Mouse (Mus musculus) kidney, adult 2 months (tissue): Measurements from ENCODE around the gene S100pbp. TPM values are rescaled to one million over a fixed set of nuclear protein-coding genes. Genes with fewer than 3 reads are reported as not detected.

Source experiments
- DNase-seq: peaks from one replicate; pipeline ENCODE4 v3.0.0; 2021
- H3K27ac ChIP-seq: fragments of 200-500 bp; 2 replicates; pipeline ENCODE4 v1.5.1; 2012; ENCODE audit warnings: low read depth, low read length, control low read depth, inconsistent platforms; ENCODE audit not compliant: insufficient read depth
- H3K27me3 ChIP-seq: fragments of 200-500 bp; replicated peaks from 2 replicates; pipeline ENCODE4 v1.6.1; 2012; ENCODE audit warnings: mild to moderate bottlenecking, moderate library complexity, low read length, inconsistent platforms; ENCODE audit not compliant: control insufficient read depth, insufficient read depth
- H3K36me3 ChIP-seq: fragments of 200-500 bp; 2 replicates; pipeline ENCODE4 v1.6.1; 2012; ENCODE audit warnings: mild to moderate bottlenecking, moderate library complexity, low read length, inconsistent platforms; ENCODE audit not compliant: control insufficient read depth, insufficient read depth
- H3K4me1 ChIP-seq: fragments of 200-500 bp; 2 replicates; pipeline ENCODE4 v1.6.1; 2011; ENCODE audit warnings: low read length; ENCODE audit not compliant: control insufficient read depth, insufficient read depth
- H3K4me3 ChIP-seq: fragments of 200-500 bp; 2 replicates; pipeline ENCODE4 v1.5.1; 2011; ENCODE audit warnings: mild to moderate bottlenecking, low read depth, low read length, control low read depth; ENCODE audit not compliant: insufficient read depth
- CTCF ChIP-seq: fragments of 200-500 bp; conservative IDR thresholded peaks from 2 replicates; pipeline ENCODE4 v1.5.1; 2011; ENCODE audit warnings: low read depth, mild to moderate bottlenecking, control low read depth, low read length, moderate library complexity, mixed read lengths; ENCODE audit not compliant: insufficient read depth, insufficient read length
- POLR2A ChIP-seq: fragments of 200-500 bp; IDR thresholded peaks from one replicate; pipeline ENCODE4 v1.6.1; 2011; ENCODE audit warnings: low read depth, low read length, control low read depth
- WGBS: fragments of 180-500 bp; shearing (Covaris S2); methylation state at CpG from one replicate; pipeline ENCODE4 v1.1.7; 2018; 5-methylcytosine and 5-hydroxymethylcytosine counted together
- polyA plus RNA-seq: library from polyadenylated mRNA; depleted of rRNA; stranded (reverse); fragments of >200 nt; gene quantifications from 2 replicates; pipeline ENCODE4 v1.2.3, GENCODE M21; 2012; rRNA removed

The S100pbp gene
- polyA plus RNA-seq, 1 experiment = 13.6 TPM

GRCm38 (mm10) chr4:129107348-129107899 lies 82.1 kb downstream of the S100pbp start:
- H3K4me1 ChIP-seq = no peaks in the 10 kb centered on the region
- WGBS = 59% methylated on average over 10 of the region's 10 CpGs

GRCm38 (mm10) chr4:129106073-129106472 lies 83.5 kb downstream of the S100pbp start:
- Histone ChIP-seq H3K27me3 (0 out of 2 replicates have a peak, but pooled peaks cover 1% of the 10 kb centered on the region), H3K36me3 (no peaks in the 10 kb centered on the region), H3K4me1 (no peaks in the 10 kb centered on the region), H3K27ac (no peak overlapping the region), H3K4me3 (no peak overlapping the region)
- 52% methylated on average over 9 of the region's 9 CpGs for WGBS
- no peak for DNase-seq
- TF ChIP-seq CTCF = no peak
- no peak for TF ChIP-seq POLR2A

More at GRCm38 (mm10) chr4:129107348-129107899, 82.1 kb downstream of the S100pbp start:
- Histone ChIP-seq H3K36me3 (no peaks in the 10 kb centered on the region), H3K4me3 (no peak overlapping the region), H3K27ac (no peak overlapping the region), H3K27me3 (0 out of 2 replicates have a peak, but pooled peaks cover 1% of the 10 kb centered on the region)
- TF ChIP-seq POLR2A (no peak), CTCF (no peak)
- no peak for DNase-seq

GRCm38 (mm10) chr4:129105356-129105755 lies 84.2 kb downstream of the S100pbp start, which contains the start of gene Tmem54:
Gene Tmem54 (plus strand): TSS chr4:129105548.
- H3K4me1 ChIP-seq = no peaks in the 10 kb centered on the region
- H3K4me3 ChIP-seq = 0 out of 2 replicates have a peak within 1 kb of the TSS, but pooled peaks have one; percentile 8
- H3K27ac ChIP-seq = no peak within 1 kb of the TSS
- H3K27me3 ChIP-seq = 0 out of 2 replicates have a peak, but pooled peaks cover 1% of the 10 kb centered on the region
- TF ChIP-seq POLR2A (no peak), CTCF (no peak)
- DNase-seq = no peak
- WGBS = 5% methylated on average over 40 of the region's 40 CpGs
- H3K36me3 ChIP-seq = no peaks in the 10 kb centered on the region

- no peak for DNase-seq
- 0 out of 2 replicates have a peak, but pooled peaks cover 1% of the 10 kb centered on the region for H3K27me3 ChIP-seq
- H3K4me3 ChIP-seq = no peak overlapping the region
- H3K4me1 ChIP-seq = no peaks in the 10 kb centered on the region
- 78% methylated on average over 14 of the region's 14 CpGs for WGBS
- H3K36me3 ChIP-seq = no peaks in the 10 kb centered on the region
- H3K27ac ChIP-seq = no peak overlapping the region
- no peak for TF ChIP-seq POLR2A
- TF ChIP-seq CTCF = no peak
These were observed 87.2 kb downstream of the S100pbp start for GRCm38 (mm10) chr4:129102133-129102829.

Other genes with a start within 250 kb of the S100pbp start
- gene Azin2, start 227.3 kb downstream of the S100pbp start, polyA plus RNA-seq = 14.0 and 14.7 TPM in 2 replicates
- 91.4 and 110 TPM in 2 replicates for gene Ak2, start 197.8 kb downstream of the S100pbp start, polyA plus RNA-seq
- gene Rnf19b, start 131.5 kb downstream of the S100pbp start, polyA plus RNA-seq = 28.2 and 30.6 TPM in 2 replicates
- 9.3 and 9.9 TPM in 2 replicates for gene Tmem54, start 84.2 kb downstream of the S100pbp start, polyA plus RNA-seq
- 0.41 and 0.60 TPM in 2 replicates for gene Hpca, start 67.7 kb downstream of the S100pbp start, polyA plus RNA-seq
- 2.6 and 3.3 TPM in 2 replicates for gene Fndc5, start 52.7 kb downstream of the S100pbp start, polyA plus RNA-seq
- 16.3 and 17.4 TPM in 2 replicates for gene Yars, start within 50 bp of the S100pbp start, polyA plus RNA-seq
- gene C77080, start 71.7 kb upstream of the S100pbp start, polyA plus RNA-seq = 39.3 and 45.5 TPM in 2 replicates
- gene Sync, start 97.9 kb upstream of the S100pbp start, polyA plus RNA-seq = 0.46 and 0.69 TPM in 2 replicates
- 30.8 and 36.7 TPM in 2 replicates for gene Rbbp4, start 145.6 kb upstream of the S100pbp start, polyA plus RNA-seq
- 21.6 and 32.1 TPM in 2 replicates for gene Zbtb8os, start 146.0 kb upstream of the S100pbp start, polyA plus RNA-seq
- gene Zbtb8a, start 188.4 kb upstream of the S100pbp start, polyA plus RNA-seq = 4.9 and 5.4 TPM in 2 replicates